Mouse (Mus musculus): ENCODE results near the gene Pax3. TPM values are rescaled to one million over a fixed set of nuclear protein-coding genes. Genes with fewer than 3 reads are reported as not detected.

The Pax3 gene
- total RNA-seq, 2 experiments from 2014 or later, result not detected

DNA sequence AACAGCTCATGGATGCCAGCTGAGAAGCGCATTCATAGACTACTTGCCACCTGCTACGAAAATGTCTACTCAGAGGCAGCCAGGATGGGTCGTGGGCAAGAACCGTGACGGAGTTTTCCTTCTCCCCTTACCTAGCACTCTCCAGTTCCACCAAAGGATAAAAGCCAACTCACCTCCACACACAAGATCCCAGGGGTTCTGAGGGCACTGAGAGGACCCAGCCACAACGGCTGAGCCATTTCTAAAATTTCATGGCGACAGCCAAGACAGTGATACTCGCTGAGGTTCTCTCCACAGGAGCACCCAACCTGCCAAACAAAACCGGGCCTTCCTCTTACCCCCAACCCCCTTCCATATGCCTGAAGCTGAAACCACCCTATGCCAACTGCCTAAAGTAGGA lies 2.3 kb upstream of the Pax3 start:
- no peak for DNase-seq (ENCODE audit: low spot score in 2 of 2)

- DNase-seq (ENCODE audit: low spot score in 2 of 2), result no peak
Measured at GRCm38 (mm10) chr1:78198319-78198940, 1.5 kb upstream of the Pax3 start.

DNA sequence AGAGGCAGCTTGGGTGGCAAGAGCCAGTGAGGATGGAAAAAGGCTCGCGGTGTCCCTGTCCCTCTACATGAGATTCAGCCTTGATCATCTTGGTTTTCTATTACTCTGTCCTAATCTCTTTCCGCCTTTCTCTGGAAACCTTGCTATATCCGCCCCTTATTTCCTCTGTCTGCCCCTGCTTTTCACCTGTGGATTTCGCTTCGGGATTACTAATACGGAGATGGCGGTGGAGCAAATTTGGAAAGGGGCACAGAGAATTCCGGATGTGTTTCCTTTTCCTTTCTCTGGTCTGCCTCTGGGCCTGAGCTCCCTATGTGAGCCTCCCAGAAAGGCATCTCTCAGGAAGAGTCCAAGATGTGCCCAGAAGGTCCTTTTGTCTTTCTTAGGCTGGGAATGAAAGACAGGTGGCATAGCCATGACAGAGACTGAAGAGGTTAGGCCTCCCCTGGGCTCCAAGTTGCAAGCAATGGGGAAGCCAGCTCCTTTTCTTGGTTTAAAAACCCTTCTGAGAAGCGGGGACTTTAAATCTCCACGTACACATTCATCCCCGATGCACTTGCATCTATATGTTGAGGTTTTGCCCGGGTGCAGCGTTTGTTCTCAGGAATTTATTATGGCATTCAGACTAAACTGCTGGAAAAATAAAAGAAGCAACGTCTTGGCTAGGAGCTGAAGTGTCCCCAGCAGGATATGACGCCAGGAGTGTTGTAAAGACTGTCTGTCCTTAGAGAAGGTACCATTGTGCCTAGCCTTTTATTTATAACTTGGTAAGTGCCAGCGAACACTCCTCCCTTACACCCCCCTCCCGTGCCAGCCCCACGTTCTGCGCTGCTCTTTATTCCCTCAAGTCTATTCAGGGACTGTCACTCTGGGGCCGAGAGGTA lies 659 bp upstream of the Pax3 start:
- no peak for DNase-seq (ENCODE audit: low spot score in 2 of 2)

DNA sequence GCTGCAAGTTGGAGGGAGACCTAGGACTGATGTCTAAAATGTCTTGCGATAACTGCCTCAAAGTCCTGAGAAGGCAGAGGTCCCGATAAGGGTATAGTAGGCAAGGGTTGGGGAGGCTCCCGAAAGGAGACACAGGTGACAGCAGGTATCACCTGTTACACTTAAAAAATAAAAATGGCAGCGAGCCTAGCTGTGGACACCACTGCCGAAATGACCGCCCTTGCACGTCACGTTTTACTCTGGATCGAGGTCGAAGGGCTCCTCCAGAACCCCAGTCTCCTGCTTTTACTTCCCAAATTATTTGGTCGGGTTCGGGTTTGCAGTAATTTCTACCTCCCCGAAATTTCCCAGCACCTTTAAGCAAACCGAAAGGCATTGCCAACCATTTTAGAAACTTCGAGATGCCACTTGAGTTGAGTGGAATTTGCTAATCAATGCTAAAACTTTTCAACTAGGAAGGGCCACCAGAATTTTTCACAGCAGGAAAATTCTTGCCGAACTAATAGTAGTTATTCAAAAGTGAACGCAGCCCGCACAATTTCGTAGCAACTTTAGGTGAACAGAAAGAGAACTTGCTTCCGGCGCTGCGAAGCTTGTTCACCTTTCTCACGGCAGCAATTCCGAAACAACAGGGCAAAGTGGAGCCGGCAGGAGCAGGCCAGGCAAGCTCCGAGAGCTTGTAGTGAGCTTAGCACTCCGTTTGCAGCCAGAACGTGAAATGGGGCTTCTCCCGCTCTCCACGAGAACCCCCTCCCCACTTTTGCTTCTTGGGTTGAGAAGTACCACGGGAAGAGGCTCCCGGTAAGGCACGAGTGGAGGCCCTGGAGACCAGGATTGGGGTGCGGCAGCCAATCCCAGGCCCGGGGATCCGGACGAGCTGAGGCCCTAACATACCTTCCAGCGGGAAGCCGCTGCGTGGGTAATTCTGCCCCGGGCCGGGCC lies 892 bp downstream of the Pax3 start:
- DNase-seq (ENCODE audit: low spot score in 2 of 2), result no peak

DNA sequence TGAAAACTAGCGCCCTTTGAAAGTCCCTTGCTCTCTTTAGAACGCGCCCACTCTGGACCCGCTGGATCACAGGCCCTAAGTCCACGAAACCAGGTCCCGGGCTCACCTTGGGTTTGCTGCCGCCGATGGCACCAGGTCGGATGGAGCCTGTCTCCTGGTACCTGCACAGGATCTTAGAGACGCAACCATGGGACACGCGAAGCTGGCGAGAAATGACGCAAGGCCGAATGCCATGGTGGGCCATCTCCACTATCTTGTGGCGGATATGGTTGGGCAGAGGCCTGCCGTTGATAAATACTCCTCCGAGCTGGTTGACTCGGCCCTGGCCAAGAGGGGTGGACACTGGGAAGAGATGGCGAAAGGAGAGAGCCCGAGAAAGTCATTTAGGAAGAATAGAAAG lies 1.8 kb downstream of the Pax3 start:
- DNase-seq (ENCODE audit: low spot score in 2 of 2), result no peak

DNA sequence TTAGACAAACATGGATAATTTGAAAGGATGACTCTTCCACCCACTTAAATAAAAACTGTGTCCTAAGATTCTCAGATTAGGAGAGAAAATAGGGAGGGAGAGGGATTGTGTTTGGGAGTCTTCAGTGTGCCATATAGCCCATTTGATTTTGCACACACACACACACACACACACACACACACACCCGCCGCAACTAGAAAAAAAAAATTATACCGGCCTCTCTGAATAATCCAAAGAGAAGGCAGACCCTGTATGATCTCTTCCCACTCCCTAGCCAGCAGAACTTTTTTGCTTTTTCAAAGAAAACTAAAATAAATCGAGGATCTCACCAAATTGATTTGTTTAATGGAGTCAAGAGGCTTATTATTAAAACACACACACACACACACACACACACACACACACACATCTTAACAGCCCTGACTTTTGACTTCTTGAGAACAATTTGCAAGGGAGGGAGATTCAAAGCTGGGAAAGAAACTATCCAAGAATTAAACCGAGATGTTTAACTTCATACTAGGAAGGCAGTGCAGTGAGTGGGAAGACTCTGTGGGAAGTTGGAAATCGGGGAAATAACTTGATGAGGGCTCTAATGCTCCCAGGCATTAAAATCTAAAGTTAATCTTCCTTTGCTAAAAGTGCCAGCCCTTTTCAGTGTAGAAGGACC lies 2.4 kb downstream of the Pax3 start:
- no peak for DNase-seq (ENCODE audit: low spot score in 2 of 2)

DNA sequence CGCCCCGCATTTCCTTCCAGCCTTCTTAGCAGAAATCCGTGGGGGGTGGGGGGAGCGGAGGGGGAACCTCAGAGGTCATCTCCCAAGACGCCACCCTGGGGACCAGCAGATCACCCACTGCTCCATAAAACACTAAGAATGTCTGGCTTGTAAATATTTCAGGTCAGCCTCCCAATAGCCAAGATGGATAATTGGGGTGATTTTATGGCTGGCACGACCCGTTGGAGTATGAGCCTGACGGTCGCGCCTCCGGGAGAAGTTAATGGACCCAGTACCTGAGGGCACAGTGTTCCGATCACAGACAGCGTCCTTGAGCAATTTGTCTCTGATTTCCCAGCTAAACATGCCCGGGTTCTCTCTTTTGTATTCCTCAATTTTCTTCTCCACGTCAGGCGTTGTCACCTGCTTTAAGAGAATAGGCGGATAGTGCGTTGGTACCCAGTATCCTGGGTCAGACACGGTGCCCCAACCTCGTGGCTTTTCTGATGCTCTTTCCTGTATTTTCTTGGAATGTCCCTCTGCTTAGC lies 3.4 kb downstream of the Pax3 start:
- DNase-seq (ENCODE audit: low spot score in 2 of 2), result no peak

GRCm38 (mm10) chr1:78192746-78193464 lies 4.0 kb downstream of the Pax3 start:
- DNase-seq (ENCODE audit: low spot score in 2 of 2), result no peak

DNA sequence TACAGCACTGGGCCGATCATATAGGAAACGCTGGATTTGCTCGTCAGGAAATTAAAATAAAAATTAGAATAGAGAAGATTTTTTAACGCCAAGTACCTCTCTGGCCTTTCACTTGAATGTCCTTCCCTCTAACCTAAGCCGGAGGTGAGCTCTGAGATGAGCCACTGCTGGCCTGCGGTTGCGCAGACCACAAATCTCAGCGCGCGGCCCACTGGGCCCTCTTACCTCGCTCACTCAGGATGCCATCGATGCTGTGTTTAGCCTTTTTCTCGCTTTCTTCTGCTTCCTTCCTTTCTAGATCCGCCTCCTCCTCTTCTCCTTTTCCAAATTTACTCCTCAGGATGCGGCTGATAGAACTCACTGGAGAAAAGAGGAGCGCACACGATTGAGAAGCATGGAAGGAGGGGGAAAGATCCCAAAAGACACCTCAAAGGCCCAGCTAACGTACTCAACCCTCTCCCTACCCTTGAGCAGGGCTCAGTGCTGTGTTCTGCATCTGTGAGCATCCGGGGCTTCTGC lies 4.7 kb downstream of the Pax3 start:
- no peak for DNase-seq (ENCODE audit: low spot score in 2 of 2)

DNA sequence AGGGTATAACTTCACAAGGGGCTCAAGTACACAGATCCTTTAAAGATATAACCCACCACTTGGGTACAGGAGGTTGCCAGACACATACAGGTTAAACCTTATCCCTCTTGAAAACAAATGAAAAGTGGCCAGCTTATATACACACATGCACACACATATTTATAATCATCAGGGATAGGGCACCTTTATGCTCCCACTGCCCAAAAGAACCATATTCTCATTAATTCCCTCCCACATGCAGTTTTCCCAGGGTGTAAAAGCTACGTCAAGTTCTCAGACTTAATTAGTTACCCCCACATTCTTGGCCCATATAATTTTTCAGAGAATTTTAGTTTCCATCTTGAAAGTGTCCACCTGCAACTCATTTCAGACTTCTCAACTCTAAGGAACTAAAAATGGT lies 5.2 kb downstream of the Pax3 start:
- DNase-seq (ENCODE audit: low spot score in 2 of 2), result no peak

- no peak for DNase-seq (ENCODE audit: low spot score in 2 of 2)
Measured at GRCm38 (mm10) chr1:78191331-78191730, 5.6 kb downstream of the Pax3 start.

GRCm38 (mm10) chr1:78190386-78191111 lies 6.4 kb downstream of the Pax3 start:
- no peak for DNase-seq (ENCODE audit: low spot score in 2 of 2)

DNA sequence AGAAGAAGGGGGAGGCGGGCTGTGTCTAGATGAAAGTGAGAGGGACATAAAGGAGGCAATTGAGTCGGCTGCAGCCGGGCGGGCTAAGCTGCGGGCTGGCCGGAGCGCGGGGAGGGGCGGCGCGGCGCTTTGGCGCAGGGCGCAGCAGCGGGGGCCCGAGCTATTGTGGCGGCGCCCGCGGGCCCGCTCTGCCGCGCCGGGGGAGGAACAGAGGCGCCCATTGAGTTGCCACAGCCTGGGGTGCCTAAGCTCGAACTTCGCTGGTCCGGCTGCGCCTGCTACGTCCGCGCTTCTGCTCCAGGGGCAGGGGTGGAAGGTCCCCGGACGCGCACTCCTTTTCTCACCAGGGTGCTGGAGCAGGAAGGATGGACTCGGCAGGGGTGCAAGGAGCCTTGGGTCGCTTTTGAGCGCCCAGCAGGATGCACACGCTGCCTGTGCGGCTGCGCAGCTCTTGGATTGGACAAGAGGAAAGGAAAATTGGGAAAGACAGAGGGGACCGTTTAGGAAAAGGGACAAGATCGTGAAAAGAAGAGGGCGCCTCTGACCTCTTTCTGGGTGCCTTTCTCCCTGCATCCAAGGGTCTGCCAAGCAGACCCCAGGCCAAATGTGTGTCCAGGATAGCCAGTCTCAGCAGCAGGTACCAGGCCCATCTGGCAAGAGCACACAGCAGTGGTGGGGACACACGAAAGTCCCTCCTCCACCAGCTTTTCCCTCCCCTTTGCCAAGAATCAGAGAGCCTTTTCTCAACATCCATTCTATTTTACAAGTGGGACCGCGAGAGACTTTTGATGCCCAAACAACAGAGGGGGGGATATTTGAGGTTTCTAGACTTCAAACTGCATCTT lies 7.2 kb downstream of the Pax3 start:
- no peak for DNase-seq (ENCODE audit: low spot score in 2 of 2)

- no peak for DNase-seq (ENCODE audit: low spot score in 2 of 2)
Measured at GRCm38 (mm10) chr1:78189016-78189415, 7.9 kb downstream of the Pax3 start.

DNA sequence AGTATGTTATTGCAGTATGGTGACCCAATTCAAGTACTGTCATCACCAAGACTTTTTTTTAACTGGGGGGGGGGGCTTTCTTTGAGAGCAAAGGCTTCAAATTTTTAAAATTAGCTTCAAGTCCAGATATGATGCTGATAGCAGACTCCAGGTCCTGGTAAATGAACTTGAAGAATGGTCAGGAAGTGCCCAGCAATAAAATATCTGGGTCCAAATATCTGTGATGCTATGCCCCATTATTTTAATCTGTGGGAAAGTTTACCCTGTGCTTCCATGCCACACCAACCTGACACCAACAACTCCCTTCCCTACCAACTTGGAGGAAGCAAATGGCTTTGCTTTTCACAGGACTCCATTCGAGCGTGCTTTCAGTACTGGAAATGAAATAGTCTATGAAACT lies 8.6 kb downstream of the Pax3 start:
- no peak for DNase-seq (ENCODE audit: low spot score in 2 of 2)

- DNase-seq (ENCODE audit: low spot score in 2 of 2), result no peak
Measured at GRCm38 (mm10) chr1:78187788-78188173, 9.2 kb downstream of the Pax3 start.

DNA sequence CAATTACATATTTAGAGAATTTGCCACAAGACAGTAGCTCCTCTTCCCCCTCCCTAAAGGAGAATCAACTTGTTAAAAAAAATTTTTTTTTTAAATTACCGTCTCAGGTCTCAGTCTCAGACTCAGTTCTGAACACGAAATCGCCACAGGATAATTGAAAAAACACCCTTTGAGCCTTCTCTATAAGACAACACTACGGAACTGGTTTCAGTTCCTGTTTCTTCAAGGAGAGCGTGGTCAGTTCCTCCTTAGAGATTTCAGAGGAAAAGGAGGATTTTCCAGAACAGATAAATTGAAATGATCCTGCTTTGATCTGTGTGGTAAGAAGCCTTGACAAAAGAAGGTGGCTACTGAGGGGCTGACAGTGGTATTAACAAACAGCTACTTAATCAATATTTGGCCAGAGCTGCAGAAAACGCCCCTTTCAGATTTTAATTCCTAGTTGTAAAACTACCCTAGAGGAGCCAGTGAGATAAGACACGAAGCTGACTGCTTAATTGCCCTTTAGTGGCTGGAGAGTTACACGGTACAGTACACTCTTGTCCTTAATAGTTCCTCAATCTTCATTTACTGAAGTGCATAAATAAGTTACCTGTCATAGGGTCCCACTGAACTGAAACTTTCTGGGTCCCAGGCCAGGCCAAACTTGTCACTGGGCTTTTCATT lies 9.7 kb downstream of the Pax3 start:
- DNase-seq (ENCODE audit: low spot score in 2 of 2), result no peak

GRCm38 (mm10) chr1:78182954-78183353 lies 14.0 kb downstream of the Pax3 start:
- DNase-seq (ENCODE audit: low spot score in 2 of 2), result no peak
